Mouse (Mus musculus): Measurements from ENCODE around the gene Pcnx. TPM values are rescaled to one million over a fixed set of nuclear protein-coding genes. Genes with fewer than 3 reads are reported as not detected.

The Pcnx gene
- total RNA-seq, 1 experiment from 2014 or later, result 60.0 TPM

GRCm38 (mm10) chr12:81932015-81932414 is 72.2 kb downstream of the Pcnx start:
- ATAC-seq (replicated peaks; ENCODE audit: insufficient number of reproducible peaks, low FRiP score, low TSS enrichment, poor library complexity, severe bottlenecking), result no peak

- ATAC-seq (replicated peaks; ENCODE audit: insufficient number of reproducible peaks, low FRiP score, low TSS enrichment, poor library complexity, severe bottlenecking), result peak; percentile 96
These were observed 73.6 kb downstream of the Pcnx start for GRCm38 (mm10) chr12:81933430-81933829.

DNA sequence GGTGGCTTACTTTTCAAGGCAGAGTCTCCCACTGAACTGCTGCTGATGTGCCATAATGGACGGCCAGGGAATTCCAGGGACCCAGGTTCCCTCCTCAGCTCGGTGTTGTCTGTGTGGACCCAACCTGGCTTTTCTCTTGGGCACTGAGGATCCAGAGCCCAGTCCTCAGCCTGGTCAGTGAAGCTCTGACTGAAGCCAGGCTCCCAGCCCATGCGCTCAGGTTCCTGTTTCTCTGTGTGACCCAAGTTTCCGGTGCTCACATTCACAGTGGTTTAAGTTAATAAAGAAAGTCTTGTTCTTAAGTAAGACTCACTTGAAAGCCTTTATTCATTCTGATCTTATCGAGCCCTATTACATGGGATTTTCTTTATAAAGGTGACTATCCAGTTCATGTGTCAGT is 74.7 kb downstream of the Pcnx start:
- ATAC-seq (replicated peaks; ENCODE audit: insufficient number of reproducible peaks, low FRiP score, low TSS enrichment, poor library complexity, severe bottlenecking), result 0 out of 2 replicates have a peak, but pooled peaks have one; percentile 37

GRCm38 (mm10) chr12:81936066-81936465 is 76.2 kb downstream of the Pcnx start:
- no peak for ATAC-seq (replicated peaks; ENCODE audit: insufficient number of reproducible peaks, low FRiP score, low TSS enrichment, poor library complexity, severe bottlenecking)

DNA sequence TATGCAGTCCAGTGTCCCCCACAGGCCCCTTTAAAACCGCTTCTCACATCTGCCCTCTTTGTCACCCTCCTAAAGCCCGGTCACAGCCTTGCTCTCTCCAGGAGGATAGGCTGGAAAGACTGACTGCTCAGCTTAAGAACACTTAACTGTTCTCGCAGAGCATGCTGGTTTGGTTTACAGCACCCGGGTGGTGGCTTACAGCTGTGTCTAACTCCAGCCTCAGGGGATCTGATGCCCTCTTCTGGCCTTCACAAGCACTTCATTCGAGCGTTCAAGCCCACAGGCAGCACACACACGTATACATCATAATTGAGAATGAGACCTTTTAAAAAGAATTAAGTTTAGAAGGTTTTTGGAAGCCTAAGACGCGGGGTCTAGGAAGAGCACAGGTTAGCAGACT is 81.4 kb downstream of the Pcnx start:
- ATAC-seq (replicated peaks; ENCODE audit: insufficient number of reproducible peaks, low FRiP score, low TSS enrichment, poor library complexity, severe bottlenecking), result no peak

DNA sequence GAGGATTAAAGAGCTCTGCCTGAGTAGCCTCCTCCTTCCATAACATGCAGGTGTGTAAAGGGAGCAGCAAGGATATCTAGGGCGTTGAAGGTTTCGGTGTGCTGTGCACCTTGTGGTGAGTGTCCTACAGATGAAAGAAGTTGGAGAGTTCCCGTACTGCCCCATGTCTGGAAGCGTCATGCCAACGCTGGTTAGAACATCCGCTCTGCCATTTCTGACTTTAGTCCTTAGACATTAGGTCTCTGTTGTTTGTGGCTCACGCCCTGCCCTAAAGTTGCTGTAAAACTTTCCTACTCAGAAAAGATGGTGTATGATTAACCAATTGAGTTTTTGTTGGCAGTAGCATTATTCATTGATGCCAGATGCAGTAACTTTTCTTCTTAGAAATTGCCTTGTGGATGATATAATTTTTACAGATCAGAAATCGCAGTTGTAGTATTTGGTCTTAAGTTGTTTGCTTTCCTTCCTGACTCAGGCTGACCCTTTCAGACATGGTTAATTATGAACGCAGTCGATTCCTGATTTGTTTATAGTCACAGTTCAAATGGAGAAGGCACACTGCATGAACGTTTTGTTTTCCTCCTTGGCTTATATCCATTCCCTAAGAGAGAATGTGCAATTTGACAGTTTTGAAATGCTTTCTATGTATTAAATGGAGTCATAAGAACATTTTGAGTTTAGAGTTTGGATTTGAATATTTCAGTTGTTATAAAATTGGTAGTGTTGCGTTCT is 83.7 kb downstream of the Pcnx start:
- ATAC-seq (replicated peaks; ENCODE audit: insufficient number of reproducible peaks, low FRiP score, low TSS enrichment, poor library complexity, severe bottlenecking), result no peak

DNA sequence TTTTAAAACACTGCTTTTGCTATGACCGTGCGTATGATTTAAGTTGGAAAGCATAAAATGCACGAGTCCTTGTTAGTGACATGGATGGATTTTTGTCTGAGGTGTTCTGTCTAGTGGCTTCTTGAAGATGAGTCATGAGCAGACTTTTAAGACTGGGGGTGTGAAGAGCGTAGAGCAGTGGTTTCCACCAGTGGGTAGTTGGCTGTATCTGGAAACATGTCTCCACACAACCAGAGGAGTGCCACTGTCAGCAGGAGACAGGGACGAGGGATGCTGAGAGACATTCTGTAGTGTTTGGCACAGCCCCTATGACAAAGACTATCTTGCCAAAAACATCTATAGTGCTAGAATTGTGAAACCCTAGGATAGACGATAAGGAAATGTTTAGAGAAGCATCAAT is 89.2 kb downstream of the Pcnx start:
- no peak for ATAC-seq (replicated peaks; ENCODE audit: insufficient number of reproducible peaks, low FRiP score, low TSS enrichment, poor library complexity, severe bottlenecking)

DNA sequence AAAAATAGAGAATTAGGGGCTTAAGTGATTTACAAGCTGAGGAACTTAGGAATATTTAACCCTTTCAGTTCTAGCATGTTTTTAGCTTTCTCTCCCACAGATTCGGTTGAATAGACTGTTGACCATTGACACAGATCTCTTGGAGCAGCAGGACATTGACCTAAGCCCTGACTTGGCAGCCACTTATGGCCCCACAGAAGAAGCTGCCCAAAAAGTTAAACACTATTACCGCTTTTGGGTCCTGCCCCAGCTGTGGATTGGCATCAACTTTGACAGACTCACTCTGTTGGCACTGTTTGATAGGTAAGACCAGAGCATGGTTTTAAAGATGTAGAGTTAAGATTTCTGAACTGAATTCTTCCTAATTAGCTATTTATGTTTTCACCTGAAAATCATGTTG is 90.2 kb downstream of the Pcnx start:
- ATAC-seq (replicated peaks; ENCODE audit: insufficient number of reproducible peaks, low FRiP score, low TSS enrichment, poor library complexity, severe bottlenecking), result no peak

- no peak for ATAC-seq (replicated peaks; ENCODE audit: insufficient number of reproducible peaks, low FRiP score, low TSS enrichment, poor library complexity, severe bottlenecking)
These were observed 98.5 kb downstream of the Pcnx start for GRCm38 (mm10) chr12:81958351-81958750.

GRCm38 (mm10) chr12:81965416-81965815 is 105.6 kb downstream of the Pcnx start:
- ATAC-seq (replicated peaks; ENCODE audit: insufficient number of reproducible peaks, low FRiP score, low TSS enrichment, poor library complexity, severe bottlenecking), result no peak

DNA sequence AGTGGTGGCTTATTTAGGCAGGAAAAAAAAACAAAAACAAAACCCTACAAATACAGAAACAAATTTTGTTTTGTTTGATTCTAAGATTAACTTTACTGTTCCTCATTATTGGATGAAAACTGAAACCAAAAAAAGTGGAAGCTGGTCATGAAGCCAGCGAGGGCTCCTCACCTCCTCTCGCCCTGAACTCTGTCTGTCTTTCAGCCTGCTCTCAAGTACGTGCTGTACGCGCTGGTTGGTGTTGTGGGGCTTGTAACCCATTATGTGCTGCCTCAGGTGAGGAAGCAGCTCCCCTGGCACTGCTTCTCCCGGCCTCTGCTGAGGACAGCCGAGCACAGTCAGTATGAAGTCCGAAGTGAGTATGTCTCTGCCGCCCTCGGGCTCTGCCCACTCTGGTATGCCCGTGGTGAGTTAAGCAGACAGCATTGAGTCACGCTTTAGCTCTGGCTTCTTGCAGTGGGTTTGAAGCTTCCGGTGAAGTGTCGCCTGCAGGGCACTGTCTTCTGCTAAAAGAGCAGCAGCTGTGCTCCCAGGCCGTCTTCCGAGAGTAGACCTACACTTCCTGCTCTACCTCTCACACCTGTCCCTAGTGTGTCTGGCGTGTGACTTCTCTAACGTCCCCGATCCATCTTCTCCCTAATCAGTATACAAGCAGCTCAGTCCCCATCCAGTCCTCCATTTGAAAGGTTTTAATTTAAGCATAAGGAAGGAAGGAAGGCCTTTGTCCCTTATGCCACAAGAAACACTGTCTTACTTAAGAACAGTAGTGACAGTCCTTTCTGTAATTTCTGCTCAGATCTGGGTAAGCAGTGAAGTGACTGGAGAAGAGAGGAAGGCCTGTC is 111.4 kb downstream of the Pcnx start:
- peak; percentile 59 for ATAC-seq (replicated peaks; ENCODE audit: insufficient number of reproducible peaks, low FRiP score, low TSS enrichment, poor library complexity, severe bottlenecking)

- 0 out of 2 replicates have a peak, but pooled peaks have one; percentile 6 for ATAC-seq (replicated peaks; ENCODE audit: insufficient number of reproducible peaks, low FRiP score, low TSS enrichment, poor library complexity, severe bottlenecking)
These were observed 112.1 kb downstream of the Pcnx start for GRCm38 (mm10) chr12:81971884-81972362.

- no peak for ATAC-seq (replicated peaks; ENCODE audit: insufficient number of reproducible peaks, low FRiP score, low TSS enrichment, poor library complexity, severe bottlenecking)
These were observed 115.0 kb downstream of the Pcnx start for GRCm38 (mm10) chr12:81974806-81975205.

DNA sequence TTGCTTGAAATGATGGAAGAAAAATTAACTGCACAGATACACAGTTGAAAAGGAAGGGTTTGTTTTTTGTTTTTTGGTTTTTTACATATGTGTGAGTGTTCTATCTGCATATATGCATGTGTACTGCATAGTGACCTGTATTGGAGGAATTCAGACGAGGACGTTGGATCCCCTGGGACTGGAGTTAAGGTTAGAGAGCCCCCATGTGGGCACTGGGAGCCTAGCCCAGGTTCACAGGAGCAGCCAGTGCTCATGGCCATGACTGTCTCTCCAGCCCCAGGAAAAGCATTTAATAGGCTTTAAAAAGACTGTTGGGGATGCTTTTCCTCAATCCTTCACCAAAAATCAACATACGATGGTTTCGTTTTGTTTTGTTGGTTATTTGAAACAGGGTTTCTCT is 117.5 kb downstream of the Pcnx start:
- ATAC-seq (replicated peaks; ENCODE audit: insufficient number of reproducible peaks, low FRiP score, low TSS enrichment, poor library complexity, severe bottlenecking), result no peak

- no peak for ATAC-seq (replicated peaks; ENCODE audit: insufficient number of reproducible peaks, low FRiP score, low TSS enrichment, poor library complexity, severe bottlenecking)
These were observed 119.5 kb downstream of the Pcnx start for GRCm38 (mm10) chr12:81979312-81979711.

DNA sequence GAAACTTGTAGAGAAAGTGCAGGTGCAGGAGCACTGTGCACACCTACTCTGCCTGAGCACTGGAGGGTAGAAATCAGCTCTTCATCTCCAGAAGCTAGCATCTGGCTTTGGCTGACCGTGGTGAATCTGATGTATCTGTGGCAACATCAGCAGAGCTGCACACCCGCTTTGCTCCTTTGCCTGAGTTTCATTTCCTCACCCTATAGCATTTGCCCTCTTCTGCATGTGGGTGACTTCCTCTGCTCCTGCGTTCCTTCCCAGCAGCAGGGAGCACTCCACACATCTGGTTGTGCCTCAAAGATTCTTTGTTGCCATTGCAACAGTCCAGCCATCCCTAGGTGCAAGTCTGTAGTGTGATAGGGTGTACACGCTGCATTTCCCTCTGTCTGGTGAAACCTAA is 132.3 kb downstream of the Pcnx start:
- ATAC-seq (replicated peaks; ENCODE audit: insufficient number of reproducible peaks, low FRiP score, low TSS enrichment, poor library complexity, severe bottlenecking), result no peak

GRCm38 (mm10) chr12:81992996-81993395 is 133.2 kb downstream of the Pcnx start:
- no peak for ATAC-seq (replicated peaks; ENCODE audit: insufficient number of reproducible peaks, low FRiP score, low TSS enrichment, poor library complexity, severe bottlenecking)

- ATAC-seq (replicated peaks; ENCODE audit: insufficient number of reproducible peaks, low FRiP score, low TSS enrichment, poor library complexity, severe bottlenecking), result no peak
These were observed 135.3 kb downstream of the Pcnx start for GRCm38 (mm10) chr12:81994911-81995667.

DNA sequence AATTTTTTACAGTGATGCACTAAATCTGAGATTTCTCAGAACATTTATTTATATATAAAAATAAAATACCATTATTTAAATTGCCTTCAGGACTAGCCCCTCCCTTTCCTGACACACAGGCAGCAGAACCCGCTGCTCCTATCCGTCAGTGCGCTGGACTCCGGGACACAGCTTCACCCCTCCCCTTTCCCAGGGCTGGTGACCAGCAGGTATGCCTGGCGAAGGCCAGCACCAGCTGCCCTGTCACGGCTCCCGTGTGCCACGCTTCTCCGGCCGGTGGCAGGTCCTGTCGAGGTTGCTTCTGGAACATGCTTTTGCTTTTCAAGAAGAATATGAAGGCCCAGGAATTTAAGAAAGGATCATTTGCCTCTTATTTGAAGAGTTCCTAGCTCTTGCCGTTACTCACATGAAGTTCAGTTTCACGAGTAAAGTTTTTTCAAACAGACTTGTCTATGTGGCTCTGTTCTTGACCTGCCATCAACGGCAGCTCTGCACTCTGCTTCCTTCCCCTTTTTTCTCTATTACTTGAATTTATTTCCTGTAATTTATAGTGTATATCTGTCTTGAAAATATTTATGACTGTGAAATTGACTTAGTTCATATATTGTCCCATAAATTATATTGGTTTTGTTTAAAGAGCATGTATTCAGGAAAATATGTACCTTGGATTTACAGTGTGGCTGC is 137.0 kb downstream of the Pcnx start:
- no peak for ATAC-seq (replicated peaks; ENCODE audit: insufficient number of reproducible peaks, low FRiP score, low TSS enrichment, poor library complexity, severe bottlenecking)

All from monocyte, adult 5-6 weeks (primary cell).